Mouse (Mus musculus): ENCODE measurements around the gene Rnf208. TPM values are rescaled to one million over a fixed set of nuclear protein-coding genes. Genes with fewer than 3 reads are reported as not detected.
A peak's percentile ranks its signal among the peaks of the same experiment; 100 is the strongest.

Rnf208 gene
- polyA plus RNA-seq, 1 experiment from 2014 or later = 22.9 TPM

- H3K36me3 ChIP-seq = no peaks in the 10 kb centered on the region
- no peak overlapping the region for H3K9ac ChIP-seq
- peaks cover 98% of the 10 kb centered on the region for H3K27me3 ChIP-seq
- H3K9me3 ChIP-seq (replicated peaks) = no peaks in the 10 kb centered on the region
- 0% methylated on average over 1 of the region's 1 CpGs for WGBS
- H3K4me2 ChIP-seq (replicated peaks) = peak overlapping the region; percentile 55
- peak overlapping the region; percentile 38; the same call in 1 of the 2 replicates for H3K4me3 ChIP-seq (replicated peaks)
- no peak for ATAC-seq (ENCODE audit: insufficient number of reproducible peaks, low FRiP score, low TSS enrichment, low read depth)
- H3K4me1 ChIP-seq = peaks cover 40% of the 10 kb centered on the region
- no peak overlapping the region for H3K27ac ChIP-seq (replicated peaks)
Observed at GRCm38 (mm10) chr2:25292856-25293255, 50.8 kb downstream of the Rnf208 start.

DNA sequence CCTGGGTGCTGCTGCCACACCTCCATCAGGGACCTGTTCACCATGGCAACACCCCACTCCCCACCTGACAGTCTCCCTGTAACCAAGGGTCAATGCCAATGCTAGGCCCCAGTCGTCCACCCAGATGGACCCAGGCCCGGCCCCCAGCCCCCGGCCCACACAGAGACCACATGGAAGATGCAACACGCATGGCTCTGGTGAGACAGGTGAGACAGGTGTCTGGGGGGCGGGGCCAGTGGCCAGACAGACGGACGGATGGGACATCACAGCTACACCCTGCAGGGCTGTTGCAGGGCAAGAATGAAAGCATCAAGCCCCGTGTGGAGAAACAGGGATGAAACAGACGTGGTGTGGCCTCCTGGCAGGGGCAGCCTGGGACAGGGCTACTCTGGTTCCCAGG, 51.7 kb downstream of the Rnf208 start:
- Histone ChIP-seq H3K36me3 (no peaks in the 10 kb centered on the region), H3K9ac (no peak overlapping the region), H3K9me3 (replicated peaks) (no peaks in the 10 kb centered on the region), H3K4me2 (replicated peaks) (no peak overlapping the region), H3K27me3 (peaks cover 90% of the 10 kb centered on the region), H3K4me3 (replicated peaks) (no peak overlapping the region), H3K4me1 (peaks cover 36% of the 10 kb centered on the region), H3K27ac (replicated peaks) (no peak overlapping the region)
- 66% methylated on average over 9 of the region's 9 CpGs for WGBS
- ATAC-seq (ENCODE audit: insufficient number of reproducible peaks, low FRiP score, low TSS enrichment, low read depth) = no peak

Other genes with a start within 250 kb of the Rnf208 start
- gene Nsmf, start 187.9 kb upstream of the Rnf208 start, polyA plus RNA-seq (2015; fragmentation: Nextera tagmentation; extraction: Ambion mirVana) = 93.0 and 97.2 TPM in 2 replicates
- not detected in 2 replicates for gene Entpd8, start 162.0 kb upstream of the Rnf208 start, polyA plus RNA-seq (2015; fragmentation: Nextera tagmentation; extraction: Ambion mirVana)
- gene Noxa1, start 147.1 kb upstream of the Rnf208 start, polyA plus RNA-seq (2015; fragmentation: Nextera tagmentation; extraction: Ambion mirVana) = 0.37 and 0.39 TPM in 2 replicates
- 26.8 and 26.9 TPM in 2 replicates for gene Nrarp, start 61.5 kb upstream of the Rnf208 start, polyA plus RNA-seq (2015; fragmentation: Nextera tagmentation; extraction: Ambion mirVana)
- 9.3 and 10.5 TPM in 2 replicates for gene Tor4a, start 45.4 kb upstream of the Rnf208 start, polyA plus RNA-seq (2015; fragmentation: Nextera tagmentation; extraction: Ambion mirVana)
- 114 and 115 TPM in 2 replicates for gene Nelfb, start 30.8 kb upstream of the Rnf208 start, polyA plus RNA-seq (2015; fragmentation: Nextera tagmentation; extraction: Ambion mirVana)
- gene Stpg3, start 27.6 kb upstream of the Rnf208 start, polyA plus RNA-seq (2015; fragmentation: Nextera tagmentation; extraction: Ambion mirVana) = not detected in 2 replicates
- gene Fam166a, start 23.5 kb upstream of the Rnf208 start, polyA plus RNA-seq (2015; fragmentation: Nextera tagmentation; extraction: Ambion mirVana) = 0.77 TPM in 1 of 2 replicates, not detected in the other
- 590 and 660 TPM in 2 replicates for gene Tubb4b, start 17.6 kb upstream of the Rnf208 start, polyA plus RNA-seq (2015; fragmentation: Nextera tagmentation; extraction: Ambion mirVana)
- gene Slc34a3, start 7.9 kb upstream of the Rnf208 start, polyA plus RNA-seq (2015; fragmentation: Nextera tagmentation; extraction: Ambion mirVana) = not detected in 2 replicates
- 0.20 and 0.24 TPM in 2 replicates for gene Rnf224, start 5.5 kb upstream of the Rnf208 start, polyA plus RNA-seq (2015; fragmentation: Nextera tagmentation; extraction: Ambion mirVana)
- 53.3 and 54.0 TPM in 2 replicates for gene Cysrt1, start 197 bp downstream of the Rnf208 start, polyA plus RNA-seq (2015; fragmentation: Nextera tagmentation; extraction: Ambion mirVana)
- gene AL732309.1, start 4.6 kb downstream of the Rnf208 start, polyA plus RNA-seq (2015; fragmentation: Nextera tagmentation; extraction: Ambion mirVana) = 8.2 and 9.4 TPM in 2 replicates
- 23.8 and 25.6 TPM in 2 replicates for gene Tmem203, start 13.2 kb downstream of the Rnf208 start, polyA plus RNA-seq (2015; fragmentation: Nextera tagmentation; extraction: Ambion mirVana)
- 10.2 TPM in 2 replicates for gene Tprn, start 20.4 kb downstream of the Rnf208 start, polyA plus RNA-seq (2015; fragmentation: Nextera tagmentation; extraction: Ambion mirVana)
- gene Ssna1, start 30.2 kb downstream of the Rnf208 start, polyA plus RNA-seq (2015; fragmentation: Nextera tagmentation; extraction: Ambion mirVana) = 258 and 263 TPM in 2 replicates
- gene Anapc2, start 30.2 kb downstream of the Rnf208 start, polyA plus RNA-seq (2015; fragmentation: Nextera tagmentation; extraction: Ambion mirVana) = 134 and 136 TPM in 2 replicates
- not detected in 2 replicates for gene Tmem210, start 45.9 kb downstream of the Rnf208 start, polyA plus RNA-seq (2015; fragmentation: Nextera tagmentation; extraction: Ambion mirVana)
- gene Lrrc26, start 47.7 kb downstream of the Rnf208 start, polyA plus RNA-seq (2015; fragmentation: Nextera tagmentation; extraction: Ambion mirVana) = 4.9 and 5.2 TPM in 2 replicates
- gene Grin1, start 76.9 kb downstream of the Rnf208 start, polyA plus RNA-seq (2015; fragmentation: Nextera tagmentation; extraction: Ambion mirVana) = 0.33 and 0.71 TPM in 2 replicates
- gene Man1b1, start 90.1 kb downstream of the Rnf208 start, polyA plus RNA-seq (2015; fragmentation: Nextera tagmentation; extraction: Ambion mirVana) = 54.4 and 55.5 TPM in 2 replicates
- gene Dpp7, start 114.1 kb downstream of the Rnf208 start, polyA plus RNA-seq (2015; fragmentation: Nextera tagmentation; extraction: Ambion mirVana) = 24.6 and 25.5 TPM in 2 replicates
- gene Uap1l1, start 123.4 kb downstream of the Rnf208 start, polyA plus RNA-seq (2015; fragmentation: Nextera tagmentation; extraction: Ambion mirVana) = 18.4 and 21.7 TPM in 2 replicates
- 29.2 and 32.8 TPM in 2 replicates for gene Sapcd2, start 130.1 kb downstream of the Rnf208 start, polyA plus RNA-seq (2015; fragmentation: Nextera tagmentation; extraction: Ambion mirVana)
- gene Entpd2, start 153.6 kb downstream of the Rnf208 start, polyA plus RNA-seq (2015; fragmentation: Nextera tagmentation; extraction: Ambion mirVana) = 7.4 and 9.0 TPM in 2 replicates
- gene Npdc1, start 157.1 kb downstream of the Rnf208 start, polyA plus RNA-seq (2015; fragmentation: Nextera tagmentation; extraction: Ambion mirVana) = 64.9 and 67.8 TPM in 2 replicates
- gene Fut7, start 181.0 kb downstream of the Rnf208 start, polyA plus RNA-seq (2015; fragmentation: Nextera tagmentation; extraction: Ambion mirVana) = 0.08 and 0.20 TPM in 2 replicates
- gene Abca2, start 186.4 kb downstream of the Rnf208 start, polyA plus RNA-seq (2015; fragmentation: Nextera tagmentation; extraction: Ambion mirVana) = 4.0 and 4.1 TPM in 2 replicates
- 72.8 and 75.5 TPM in 2 replicates for gene Clic3, start 214.6 kb downstream of the Rnf208 start, polyA plus RNA-seq (2015; fragmentation: Nextera tagmentation; extraction: Ambion mirVana)
- 48.7 and 49.1 TPM in 2 replicates for gene Paxx, start 218.8 kb downstream of the Rnf208 start, polyA plus RNA-seq (2015; fragmentation: Nextera tagmentation; extraction: Ambion mirVana)
- gene Ptgds, start 227.8 kb downstream of the Rnf208 start, polyA plus RNA-seq (2015; fragmentation: Nextera tagmentation; extraction: Ambion mirVana) = 18.7 and 20.8 TPM in 2 replicates